Mouse (Mus musculus) activated CD4-positive, CD25-positive, alpha-beta regulatory T cell, adult 9 weeks (primary cell): ENCODE data around the gene Echdc2. TPM values are rescaled to one million over a fixed set of nuclear protein-coding genes. Genes with fewer than 3 reads are reported as not detected.

Experiments used
- polyA plus RNA-seq: library from polyadenylated mRNA; unstranded; fragments of 100-300 nt; shearing (Covaris generic); gene quantifications from one replicate; pipeline ENCODE4 v1.2.1, GENCODE M21; 2017

The Echdc2 gene
- polyA plus RNA-seq = 4.5 TPM

DNA sequence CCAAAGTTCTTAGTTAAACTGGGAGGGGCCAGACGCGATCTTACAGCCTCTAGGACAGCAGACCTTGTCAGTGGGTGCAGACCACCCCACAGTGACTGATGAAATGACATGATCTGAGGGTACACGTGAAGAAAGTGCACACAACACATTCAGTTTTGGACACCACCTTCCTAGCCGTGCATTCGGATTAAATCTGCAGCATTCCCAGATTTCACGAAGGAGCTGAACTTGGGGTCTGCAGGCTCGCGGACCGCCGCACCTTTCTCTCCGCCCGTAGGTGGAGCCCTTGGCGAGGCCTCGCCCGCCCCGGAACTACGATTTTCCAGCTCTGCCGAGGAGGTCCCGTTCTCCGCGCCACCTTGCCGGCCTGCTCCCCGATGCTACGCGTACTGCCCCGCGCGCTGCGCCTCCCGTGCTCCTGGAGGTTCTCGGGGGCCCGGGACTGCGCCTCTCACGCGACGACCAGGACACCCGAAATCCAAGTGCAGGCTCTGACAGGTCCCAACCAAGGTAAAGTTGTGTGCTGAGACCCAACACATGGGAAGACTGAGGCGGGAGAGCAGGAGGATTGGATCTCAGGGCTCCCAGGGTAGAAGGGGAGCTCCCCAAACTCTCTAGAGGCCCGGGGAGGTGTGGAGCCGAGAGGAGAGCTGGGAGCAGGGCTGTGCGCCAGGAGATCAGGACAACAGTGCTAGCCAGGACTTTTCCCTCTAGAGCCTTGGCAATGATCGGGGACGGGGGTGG is at the start of gene Echdc2:
Gene Echdc2 (plus strand): TSS at position 286 of the 744 bp plus-strand sequence.

DNA sequence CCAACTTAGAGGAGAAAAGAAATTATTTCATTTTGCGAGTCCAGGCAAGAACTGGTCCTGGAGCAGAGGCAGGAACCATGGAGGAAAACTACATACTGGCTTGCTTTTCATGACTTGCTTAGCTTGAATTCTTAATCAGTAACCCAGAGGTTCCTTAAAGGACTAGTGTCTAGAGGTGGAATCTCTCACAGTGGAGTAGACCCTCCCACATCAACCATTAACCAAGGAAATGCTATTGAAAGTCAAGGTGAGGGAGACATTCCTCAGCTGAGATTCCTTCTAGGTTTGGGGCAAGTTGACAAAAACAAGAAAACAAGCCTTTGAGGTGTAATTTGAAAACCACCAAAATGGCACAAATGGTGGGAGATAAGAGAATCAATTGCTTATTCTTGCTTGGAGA is 20.4 kb upstream of the Echdc2 start, which contains the start of gene Scp2:
Gene Scp2 (minus strand): TSS at position 119 of the 400 bp plus-strand sequence.

DNA sequence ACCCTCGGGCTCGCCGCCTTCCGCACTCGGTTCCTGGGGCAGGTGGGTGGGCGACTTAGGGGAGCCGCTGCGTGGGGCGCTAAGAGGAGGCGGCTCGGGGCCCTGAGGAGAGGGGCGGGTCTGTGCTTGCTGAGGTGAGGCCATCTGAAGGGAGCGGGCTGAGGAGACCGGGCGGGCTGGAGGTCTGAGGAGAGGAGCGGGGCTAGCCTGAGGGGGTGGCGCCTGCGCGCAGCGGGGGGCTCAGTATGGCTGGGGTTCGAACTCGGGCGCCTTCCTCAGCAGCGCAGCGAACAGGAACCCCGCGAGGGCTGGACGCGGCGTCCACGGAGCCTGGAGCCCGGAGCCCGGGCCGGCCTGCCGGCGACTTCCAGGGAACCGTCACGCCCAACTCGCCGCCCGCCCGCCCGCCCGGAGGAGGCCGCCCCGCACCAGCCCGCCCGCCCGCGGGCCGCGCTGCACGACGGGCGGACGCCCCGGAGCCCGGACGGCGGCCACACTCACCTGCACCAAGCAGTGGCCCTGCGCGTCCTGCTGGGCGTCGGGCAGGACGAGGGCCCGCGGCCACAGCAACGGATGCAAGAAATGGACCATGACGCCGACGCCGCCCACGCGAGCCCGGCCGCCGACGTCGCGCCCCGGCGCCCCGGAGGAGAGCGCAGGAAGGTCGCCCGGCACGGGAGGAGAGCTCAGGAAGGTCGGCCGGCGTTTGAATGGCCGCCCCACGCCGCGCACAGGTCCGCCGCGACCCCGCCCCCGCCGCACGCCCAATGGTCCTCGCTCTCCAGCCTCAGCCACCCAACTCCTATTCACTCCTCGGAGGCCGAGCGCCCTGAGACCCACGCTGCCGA is 52.3 kb downstream of the Echdc2 start, which contains the start of gene Zyg11a:
Gene Zyg11a (minus strand): TSS at position 717 of the 848 bp plus-strand sequence.

Other genes with a start within 250 kb of the Echdc2 start
- 26.1 TPM for gene Cpt2, start 241.8 kb upstream of the Echdc2 start, polyA plus RNA-seq
- not detected for gene Slc1a7, start 197.1 kb upstream of the Echdc2 start, polyA plus RNA-seq
- not detected for gene Podn, start 69.0 kb upstream of the Echdc2 start, polyA plus RNA-seq
- 326 TPM for gene Scp2, start 20.4 kb upstream of the Echdc2 start, polyA plus RNA-seq
- not detected for gene Zyg11a, start 52.6 kb downstream of the Echdc2 start, polyA plus RNA-seq
- 23.0 TPM for gene Zyg11b, start 135.7 kb downstream of the Echdc2 start, polyA plus RNA-seq
- 18.8 TPM for gene Coa7, start 162.7 kb downstream of the Echdc2 start, polyA plus RNA-seq
- gene Shisal2a, start 217.9 kb downstream of the Echdc2 start, polyA plus RNA-seq = not detected
- gene Gpx7, start 241.5 kb downstream of the Echdc2 start, polyA plus RNA-seq = 4.3 TPM